Mouse (Mus musculus): ENCODE data around the gene Dpp10. TPM values are rescaled to one million over a fixed set of nuclear protein-coding genes. Genes with fewer than 3 reads are reported as not detected.

Gene Dpp10
- polyA plus RNA-seq, 1 experiment, result 0.24 TPM

GRCm38 (mm10) chr1:123658409-123658808 is 386.9 kb downstream of the Dpp10 start:
- WGBS, result 75% methylated on average over 2 of the region's 2 CpGs
- no peak for TF ChIP-seq CTCF (IDR thresholded peaks at IDR 0.05; ENCODE audit: borderline replicate concordance, control insufficient read depth, extremely low read depth, insufficient read depth, low read length, poor library complexity)
- no peak for TF ChIP-seq POLR2A (IDR thresholded peaks at IDR 0.05; ENCODE audit: control insufficient read depth, extremely low read depth, insufficient read depth, low read length, poor library complexity)
- DNase-seq, result no peak
- H3K27me3 ChIP-seq (ENCODE audit: control insufficient read depth, insufficient read depth, low read length), result no peaks in the 10 kb centered on the region
- no peaks in the 10 kb centered on the region for H3K4me1 ChIP-seq (replicated peaks; ENCODE audit: control insufficient read depth, insufficient read depth, low read length)
- H3K4me3 ChIP-seq (ENCODE audit: control insufficient read depth, insufficient read depth, low read length), result no peak overlapping the region
- H3K36me3 ChIP-seq (ENCODE audit: control insufficient read depth, insufficient read depth, low read length), result no peaks in the 10 kb centered on the region
- no peak overlapping the region for H3K27ac ChIP-seq (ENCODE audit: control insufficient read depth, insufficient read depth, low read length)

GRCm38 (mm10) chr1:123656607-123657006 is 388.8 kb downstream of the Dpp10 start:
- no peak overlapping the region for H3K4me3 ChIP-seq (ENCODE audit: control insufficient read depth, insufficient read depth, low read length)
- no peaks in the 10 kb centered on the region for H3K4me1 ChIP-seq (replicated peaks; ENCODE audit: control insufficient read depth, insufficient read depth, low read length)
- H3K27me3 ChIP-seq (ENCODE audit: control insufficient read depth, insufficient read depth, low read length), result no peaks in the 10 kb centered on the region
- H3K27ac ChIP-seq (ENCODE audit: control insufficient read depth, insufficient read depth, low read length), result no peak overlapping the region
- 38% methylated on average over 3 of the region's 3 CpGs for WGBS
- no peak for TF ChIP-seq POLR2A (IDR thresholded peaks at IDR 0.05; ENCODE audit: control insufficient read depth, extremely low read depth, insufficient read depth, low read length, poor library complexity)
- no peak for TF ChIP-seq CTCF (IDR thresholded peaks at IDR 0.05; ENCODE audit: borderline replicate concordance, control insufficient read depth, extremely low read depth, insufficient read depth, low read length, poor library complexity)
- no peak for DNase-seq
- no peaks in the 10 kb centered on the region for H3K36me3 ChIP-seq (ENCODE audit: control insufficient read depth, insufficient read depth, low read length)

GRCm38 (mm10) chr1:123637897-123638296 is 407.5 kb downstream of the Dpp10 start:
- Histone ChIP-seq H3K4me3 (ENCODE audit: control insufficient read depth, insufficient read depth, low read length) (no peak overlapping the region), H3K27ac (ENCODE audit: control insufficient read depth, insufficient read depth, low read length) (no peak overlapping the region), H3K27me3 (ENCODE audit: control insufficient read depth, insufficient read depth, low read length) (no peaks in the 10 kb centered on the region), H3K36me3 (ENCODE audit: control insufficient read depth, insufficient read depth, low read length) (no peaks in the 10 kb centered on the region), H3K4me1 (replicated peaks; ENCODE audit: control insufficient read depth, insufficient read depth, low read length) (no peaks in the 10 kb centered on the region)
- DNase-seq, result no peak
- 97% methylated on average over 1 of the region's 1 CpGs for WGBS
- TF ChIP-seq CTCF (IDR thresholded peaks at IDR 0.05; ENCODE audit: borderline replicate concordance, control insufficient read depth, extremely low read depth, insufficient read depth, low read length, poor library complexity), result no peak
- no peak for TF ChIP-seq POLR2A (IDR thresholded peaks at IDR 0.05; ENCODE audit: control insufficient read depth, extremely low read depth, insufficient read depth, low read length, poor library complexity)

- TF ChIP-seq POLR2A (IDR thresholded peaks at IDR 0.05; ENCODE audit: control insufficient read depth, extremely low read depth, insufficient read depth, low read length, poor library complexity), result no peak
- no peak for TF ChIP-seq CTCF (IDR thresholded peaks at IDR 0.05; ENCODE audit: borderline replicate concordance, control insufficient read depth, extremely low read depth, insufficient read depth, low read length, poor library complexity)
- no peaks in the 10 kb centered on the region for H3K27me3 ChIP-seq (ENCODE audit: control insufficient read depth, insufficient read depth, low read length)
- no peak for DNase-seq
- 83% methylated on average over 3 of the region's 3 CpGs for WGBS
- no peaks in the 10 kb centered on the region for H3K4me1 ChIP-seq (replicated peaks; ENCODE audit: control insufficient read depth, insufficient read depth, low read length)
- no peaks in the 10 kb centered on the region for H3K36me3 ChIP-seq (ENCODE audit: control insufficient read depth, insufficient read depth, low read length)
- H3K27ac ChIP-seq (ENCODE audit: control insufficient read depth, insufficient read depth, low read length), result no peak overlapping the region
- no peak overlapping the region for H3K4me3 ChIP-seq (ENCODE audit: control insufficient read depth, insufficient read depth, low read length)
Measured at GRCm38 (mm10) chr1:123628268-123628667, 417.1 kb downstream of the Dpp10 start.

- TF ChIP-seq CTCF (IDR thresholded peaks at IDR 0.05; ENCODE audit: borderline replicate concordance, control insufficient read depth, extremely low read depth, insufficient read depth, low read length, poor library complexity) (no peak), POLR2A (IDR thresholded peaks at IDR 0.05; ENCODE audit: control insufficient read depth, extremely low read depth, insufficient read depth, low read length, poor library complexity) (no peak)
- Histone ChIP-seq H3K27ac (ENCODE audit: control insufficient read depth, insufficient read depth, low read length) (no peak overlapping the region), H3K27me3 (ENCODE audit: control insufficient read depth, insufficient read depth, low read length) (no peaks in the 10 kb centered on the region), H3K4me1 (replicated peaks; ENCODE audit: control insufficient read depth, insufficient read depth, low read length) (no peaks in the 10 kb centered on the region), H3K4me3 (ENCODE audit: control insufficient read depth, insufficient read depth, low read length) (no peak overlapping the region), H3K36me3 (ENCODE audit: control insufficient read depth, insufficient read depth, low read length) (no peaks in the 10 kb centered on the region)
- no peak for DNase-seq
Measured at GRCm38 (mm10) chr1:123584857-123585256, 460.5 kb downstream of the Dpp10 start.

- no peaks in the 10 kb centered on the region for H3K36me3 ChIP-seq (ENCODE audit: control insufficient read depth, insufficient read depth, low read length)
- no peak for DNase-seq
- WGBS, result 93% methylated on average over 2 of the region's 2 CpGs
- no peaks in the 10 kb centered on the region for H3K27me3 ChIP-seq (ENCODE audit: control insufficient read depth, insufficient read depth, low read length)
- no peaks in the 10 kb centered on the region for H3K4me1 ChIP-seq (replicated peaks; ENCODE audit: control insufficient read depth, insufficient read depth, low read length)
- TF ChIP-seq CTCF (IDR thresholded peaks at IDR 0.05; ENCODE audit: borderline replicate concordance, control insufficient read depth, extremely low read depth, insufficient read depth, low read length, poor library complexity), result no peak
- TF ChIP-seq POLR2A (IDR thresholded peaks at IDR 0.05; ENCODE audit: control insufficient read depth, extremely low read depth, insufficient read depth, low read length, poor library complexity), result no peak
- no peak overlapping the region for H3K4me3 ChIP-seq (ENCODE audit: control insufficient read depth, insufficient read depth, low read length)
- H3K27ac ChIP-seq (ENCODE audit: control insufficient read depth, insufficient read depth, low read length), result no peak overlapping the region
Measured at GRCm38 (mm10) chr1:123580112-123580511, 465.2 kb downstream of the Dpp10 start.

- 90% methylated on average over 1 of the region's 1 CpGs for WGBS
- TF ChIP-seq CTCF (IDR thresholded peaks at IDR 0.05; ENCODE audit: borderline replicate concordance, control insufficient read depth, extremely low read depth, insufficient read depth, low read length, poor library complexity) (no peak), POLR2A (IDR thresholded peaks at IDR 0.05; ENCODE audit: control insufficient read depth, extremely low read depth, insufficient read depth, low read length, poor library complexity) (no peak)
- H3K4me1 ChIP-seq (replicated peaks; ENCODE audit: control insufficient read depth, insufficient read depth, low read length), result no peaks in the 10 kb centered on the region
Measured at GRCm38 (mm10) chr1:123573713-123574112, 471.6 kb downstream of the Dpp10 start.

More at GRCm38 (mm10) chr1:123573713-123574112, 471.6 kb downstream of the Dpp10 start:
- Histone ChIP-seq H3K36me3 (ENCODE audit: control insufficient read depth, insufficient read depth, low read length) (no peaks in the 10 kb centered on the region), H3K4me3 (ENCODE audit: control insufficient read depth, insufficient read depth, low read length) (no peak overlapping the region), H3K27ac (ENCODE audit: control insufficient read depth, insufficient read depth, low read length) (no peak overlapping the region), H3K27me3 (ENCODE audit: control insufficient read depth, insufficient read depth, low read length) (no peaks in the 10 kb centered on the region)
- no peak for DNase-seq

All from thymus, adult 2 months (tissue).